Mouse (Mus musculus): ENCODE measurements around the gene Il11ra1.
"Not testable (repeated sequence)": the region's sequence is repeated elsewhere in the genome, so short reads cannot be mapped to it uniquely, and the experiment has no call there.

The Il11ra1 gene

DNA sequence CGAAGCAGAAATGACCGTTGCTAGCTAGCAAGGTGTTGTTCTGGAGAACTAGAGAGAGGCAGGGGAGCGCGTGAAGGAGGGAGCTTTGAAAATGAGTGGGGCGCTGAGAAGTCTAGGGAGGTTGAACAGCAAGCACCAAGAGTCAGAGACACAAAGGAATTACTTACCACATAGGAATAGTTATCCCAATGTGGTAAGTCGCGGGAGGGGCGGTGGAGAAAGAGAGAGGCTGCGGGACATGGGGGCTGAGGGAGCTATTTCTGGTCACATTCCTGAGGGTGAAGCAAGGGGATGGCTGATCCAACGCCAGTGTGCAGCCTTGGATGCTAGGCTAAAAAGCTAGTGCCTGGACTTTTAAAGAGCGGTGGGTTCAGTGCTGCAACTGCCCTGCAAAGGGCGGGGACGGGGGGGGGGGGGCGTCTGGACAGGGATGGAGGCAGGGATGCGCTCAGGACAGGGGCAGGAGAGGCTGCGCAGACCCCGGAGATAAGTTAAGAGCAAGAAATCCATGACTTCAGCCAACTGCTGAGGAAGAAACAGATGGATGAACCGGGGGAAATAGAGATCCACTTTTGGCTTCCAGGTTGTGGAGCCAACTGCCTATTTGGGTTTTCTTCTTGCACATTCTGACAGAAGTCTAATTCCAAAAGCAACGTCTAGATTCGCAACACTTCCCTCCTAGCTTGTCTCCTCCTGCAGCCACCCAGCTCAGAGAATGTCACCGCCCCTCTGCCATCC lies 82.1 kb downstream of the Il11ra1 start:
- DNase-seq (ENCODE audit: low read depth, low spot score) = not testable (repeated sequence)

- DNase-seq (ENCODE audit: low read depth, low spot score) = not testable (repeated sequence)
These were observed 82.9 kb downstream of the Il11ra1 start for GRCm38 (mm10) chr4:41782711-41783110.

GRCm38 (mm10) chr4:41783197-41783596 lies 83.4 kb downstream of the Il11ra1 start:
- DNase-seq (ENCODE audit: low read depth, low spot score) = not testable (repeated sequence)
